Mouse (Mus musculus): ENCODE data around the gene Tox3. TPM values are rescaled to one million over a fixed set of nuclear protein-coding genes. Genes with fewer than 3 reads are reported as not detected.

Tox3 gene
- polyA plus RNA-seq, 1 experiment from 2014 or later, result 11.2 TPM

- Histone ChIP-seq H3K27ac (ENCODE audit: low read depth, low read length) (no peak overlapping the region), H3K4me3 (ENCODE audit: low read length) (no peak overlapping the region), H3K9me3 (ENCODE audit: control insufficient read depth, low read length) (no peaks in the 10 kb centered on the region), H3K4me2 (ENCODE audit: low read length) (no peak overlapping the region), H3K27me3 (replicated peaks; ENCODE audit: control insufficient read depth, insufficient read depth, low read length) (no peaks in the 10 kb centered on the region), H3K9ac (ENCODE audit: low read depth, low read length) (no peak overlapping the region), H3K36me3 (ENCODE audit: control insufficient read depth, insufficient read depth, low read length) (no peaks in the 10 kb centered on the region), H3K4me1 (ENCODE audit: control insufficient read depth, insufficient read depth, low read depth, low read length) (peaks cover 7% of the 10 kb centered on the region)
- no peak for ATAC-seq
- WGBS, result 53% methylated on average over 8 of the region's 8 CpGs
These were observed 81.9 kb downstream of the Tox3 start for GRCm38 (mm10) chr8:90266239-90266638.

GRCm38 (mm10) chr8:90254158-90254867 is 93.8 kb downstream of the Tox3 start:
- Histone ChIP-seq H3K27me3 (replicated peaks; ENCODE audit: control insufficient read depth, insufficient read depth, low read length) (no peaks in the 10 kb centered on the region), H3K36me3 (ENCODE audit: control insufficient read depth, insufficient read depth, low read length) (no peaks in the 10 kb centered on the region), H3K4me1 (ENCODE audit: control insufficient read depth, insufficient read depth, low read depth, low read length) (peaks cover 5% of the 10 kb centered on the region), H3K9ac (ENCODE audit: low read depth, low read length) (no peak overlapping the region), H3K4me2 (ENCODE audit: low read length) (no peak overlapping the region), H3K27ac (ENCODE audit: low read depth, low read length) (peak overlapping the region; percentile 41), H3K9me3 (ENCODE audit: control insufficient read depth, low read length) (no peaks in the 10 kb centered on the region), H3K4me3 (ENCODE audit: low read length) (no peak overlapping the region)
- peak; percentile 70; the same call in 1 of the 2 replicates for ATAC-seq
- 33% methylated on average over 11 of the region's 11 CpGs for WGBS

- no peak overlapping the region for H3K9ac ChIP-seq (ENCODE audit: low read depth, low read length)
- 44% methylated on average over 8 of the region's 8 CpGs for WGBS
- no peak overlapping the region for H3K4me3 ChIP-seq (ENCODE audit: low read length)
- H3K4me2 ChIP-seq (ENCODE audit: low read length), result peak overlapping the region; percentile 27; the same call in 1 of the 2 replicates
- H3K36me3 ChIP-seq (ENCODE audit: control insufficient read depth, insufficient read depth, low read length), result peaks cover 5% of the 10 kb centered on the region; the same call in 1 of the 2 replicates
- H3K27me3 ChIP-seq (replicated peaks; ENCODE audit: control insufficient read depth, insufficient read depth, low read length), result no peaks in the 10 kb centered on the region; the same call in 1 of the 2 replicates
- H3K9me3 ChIP-seq (ENCODE audit: control insufficient read depth, low read length), result no peaks in the 10 kb centered on the region
- H3K27ac ChIP-seq (ENCODE audit: low read depth, low read length), result no peak overlapping the region
- ATAC-seq, result no peak
- peaks cover 9% of the 10 kb centered on the region for H3K4me1 ChIP-seq (ENCODE audit: control insufficient read depth, insufficient read depth, low read depth, low read length)
These were observed 101.8 kb downstream of the Tox3 start for GRCm38 (mm10) chr8:90246357-90246756.

GRCm38 (mm10) chr8:90245828-90246227 is 102.3 kb downstream of the Tox3 start:
- no peak overlapping the region for H3K4me2 ChIP-seq (ENCODE audit: low read length)
- H3K9ac ChIP-seq (ENCODE audit: low read depth, low read length), result no peak overlapping the region
- H3K4me3 ChIP-seq (ENCODE audit: low read length), result no peak overlapping the region
- H3K9me3 ChIP-seq (ENCODE audit: control insufficient read depth, low read length), result no peaks in the 10 kb centered on the region
- no peaks in the 10 kb centered on the region; the same call in 1 of the 2 replicates for H3K27me3 ChIP-seq (replicated peaks; ENCODE audit: control insufficient read depth, insufficient read depth, low read length)
- peaks cover 5% of the 10 kb centered on the region; the same call in 1 of the 2 replicates for H3K36me3 ChIP-seq (ENCODE audit: control insufficient read depth, insufficient read depth, low read length)
- H3K4me1 ChIP-seq (ENCODE audit: control insufficient read depth, insufficient read depth, low read depth, low read length), result peaks cover 9% of the 10 kb centered on the region
- no peak for ATAC-seq
- H3K27ac ChIP-seq (ENCODE audit: low read depth, low read length), result no peak overlapping the region
- 28% methylated on average over 3 of the region's 3 CpGs for WGBS

- Histone ChIP-seq H3K27me3 (replicated peaks; ENCODE audit: control insufficient read depth, insufficient read depth, low read length) (no peaks in the 10 kb centered on the region; the same call in 1 of the 2 replicates), H3K36me3 (ENCODE audit: control insufficient read depth, insufficient read depth, low read length) (peaks cover 5% of the 10 kb centered on the region; the same call in 1 of the 2 replicates), H3K9me3 (ENCODE audit: control insufficient read depth, low read length) (no peaks in the 10 kb centered on the region), H3K9ac (ENCODE audit: low read depth, low read length) (no peak overlapping the region), H3K4me2 (ENCODE audit: low read length) (no peak overlapping the region), H3K27ac (ENCODE audit: low read depth, low read length) (peak overlapping the region; percentile 39; the same call in 1 of the 2 replicates), H3K4me3 (ENCODE audit: low read length) (no peak overlapping the region), H3K4me1 (ENCODE audit: control insufficient read depth, insufficient read depth, low read depth, low read length) (peaks cover 9% of the 10 kb centered on the region)
- no peak for ATAC-seq
- WGBS, result 31% methylated on average over 5 of the region's 5 CpGs
These were observed 103.0 kb downstream of the Tox3 start for GRCm38 (mm10) chr8:90245187-90245586.

- Histone ChIP-seq H3K4me1 (ENCODE audit: control insufficient read depth, insufficient read depth, low read depth, low read length) (peaks cover 9% of the 10 kb centered on the region), H3K9me3 (ENCODE audit: control insufficient read depth, low read length) (no peaks in the 10 kb centered on the region), H3K9ac (ENCODE audit: low read depth, low read length) (no peak overlapping the region), H3K27me3 (replicated peaks; ENCODE audit: control insufficient read depth, insufficient read depth, low read length) (no peaks in the 10 kb centered on the region; the same call in 1 of the 2 replicates), H3K27ac (ENCODE audit: low read depth, low read length) (peak overlapping the region; percentile 39; the same call in 1 of the 2 replicates), H3K36me3 (ENCODE audit: control insufficient read depth, insufficient read depth, low read length) (peaks cover 5% of the 10 kb centered on the region; the same call in 1 of the 2 replicates), H3K4me3 (ENCODE audit: low read length) (no peak overlapping the region), H3K4me2 (ENCODE audit: low read length) (no peak overlapping the region)
- peak; percentile 95 for ATAC-seq
- WGBS, result 16% methylated on average over 10 of the region's 10 CpGs
These were observed 103.5 kb downstream of the Tox3 start for GRCm38 (mm10) chr8:90244458-90245145.

- 64% methylated on average over 5 of the region's 5 CpGs for WGBS
- no peak for ATAC-seq
- Histone ChIP-seq H3K4me3 (ENCODE audit: low read length) (no peak overlapping the region), H3K4me2 (ENCODE audit: low read length) (no peak overlapping the region), H3K36me3 (ENCODE audit: control insufficient read depth, insufficient read depth, low read length) (peaks cover 5% of the 10 kb centered on the region; the same call in 1 of the 2 replicates), H3K4me1 (ENCODE audit: control insufficient read depth, insufficient read depth, low read depth, low read length) (peaks cover 9% of the 10 kb centered on the region), H3K9ac (ENCODE audit: low read depth, low read length) (no peak overlapping the region), H3K9me3 (ENCODE audit: control insufficient read depth, low read length) (no peaks in the 10 kb centered on the region), H3K27me3 (replicated peaks; ENCODE audit: control insufficient read depth, insufficient read depth, low read length) (no peaks in the 10 kb centered on the region; the same call in 1 of the 2 replicates), H3K27ac (ENCODE audit: low read depth, low read length) (no peak overlapping the region)
These were observed 104.2 kb downstream of the Tox3 start for GRCm38 (mm10) chr8:90243957-90244356.

GRCm38 (mm10) chr8:90242351-90242750 is 105.8 kb downstream of the Tox3 start:
- Histone ChIP-seq H3K36me3 (ENCODE audit: control insufficient read depth, insufficient read depth, low read length) (no peaks in the 10 kb centered on the region), H3K27me3 (replicated peaks; ENCODE audit: control insufficient read depth, insufficient read depth, low read length) (no peaks in the 10 kb centered on the region), H3K9me3 (ENCODE audit: control insufficient read depth, low read length) (no peaks in the 10 kb centered on the region), H3K9ac (ENCODE audit: low read depth, low read length) (no peak overlapping the region), H3K4me2 (ENCODE audit: low read length) (no peak overlapping the region), H3K4me3 (ENCODE audit: low read length) (no peak overlapping the region), H3K27ac (ENCODE audit: low read depth, low read length) (no peak overlapping the region), H3K4me1 (ENCODE audit: control insufficient read depth, insufficient read depth, low read depth, low read length) (peaks cover 9% of the 10 kb centered on the region)
- ATAC-seq, result no peak
- WGBS, result 91% methylated on average over 2 of the region's 2 CpGs

- H3K27me3 ChIP-seq (replicated peaks; ENCODE audit: control insufficient read depth, insufficient read depth, low read length), result no peaks in the 10 kb centered on the region
- H3K4me1 ChIP-seq (ENCODE audit: control insufficient read depth, insufficient read depth, low read depth, low read length), result peaks cover 8% of the 10 kb centered on the region
- no peaks in the 10 kb centered on the region for H3K9me3 ChIP-seq (ENCODE audit: control insufficient read depth, low read length)
- H3K9ac ChIP-seq (ENCODE audit: low read depth, low read length), result no peak overlapping the region
- H3K4me3 ChIP-seq (ENCODE audit: low read length), result no peak overlapping the region
- H3K27ac ChIP-seq (ENCODE audit: low read depth, low read length), result no peak overlapping the region
- WGBS, result 42% methylated on average over 4 of the region's 4 CpGs
- no peak for ATAC-seq
- H3K36me3 ChIP-seq (ENCODE audit: control insufficient read depth, insufficient read depth, low read length), result no peaks in the 10 kb centered on the region
- no peak overlapping the region for H3K4me2 ChIP-seq (ENCODE audit: low read length)
These were observed 106.7 kb downstream of the Tox3 start for GRCm38 (mm10) chr8:90241461-90241860.
